Mouse (Mus musculus): ENCODE results near the gene Nuak1.
A peak's percentile ranks its signal among the peaks of the same experiment; 100 is the strongest.
"Not testable (repeated sequence)": the region's sequence is repeated elsewhere in the genome, so short reads cannot be mapped to it uniquely, and the experiment has no call there.

The Nuak1 gene

GRCm38 (mm10) chr10:84440541-84441433 is at the start of gene Nuak1:
Gene Nuak1 (minus strand): TSS chr10:84440597.
- peak; percentile 91 to 95 for DNase-seq

DNA sequence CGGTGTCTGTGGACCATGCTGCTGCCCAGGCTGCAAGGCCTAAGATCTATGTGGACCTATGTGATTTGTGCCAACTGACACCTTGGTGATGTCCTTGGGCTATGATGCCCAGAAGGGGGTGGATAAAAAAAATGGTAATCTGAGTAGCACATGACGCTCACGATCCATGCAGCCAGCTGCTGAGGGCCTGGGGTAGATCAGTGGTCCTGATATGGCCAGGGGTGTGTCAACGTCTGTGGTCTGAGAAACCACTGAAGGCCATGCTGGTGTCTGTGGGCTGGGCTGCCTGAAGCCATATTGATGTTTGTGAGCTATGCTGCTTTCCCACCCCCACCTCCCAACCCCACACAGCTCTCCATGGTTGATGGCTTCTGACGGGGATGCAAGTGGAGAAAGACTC is 49.7 kb upstream of the Nuak1 start:
- no peak for DNase-seq

- DNase-seq = peak; percentile 30 to 53
Measured at GRCm38 (mm10) chr10:84488315-84488714, 47.9 kb upstream of the Nuak1 start.

DNA sequence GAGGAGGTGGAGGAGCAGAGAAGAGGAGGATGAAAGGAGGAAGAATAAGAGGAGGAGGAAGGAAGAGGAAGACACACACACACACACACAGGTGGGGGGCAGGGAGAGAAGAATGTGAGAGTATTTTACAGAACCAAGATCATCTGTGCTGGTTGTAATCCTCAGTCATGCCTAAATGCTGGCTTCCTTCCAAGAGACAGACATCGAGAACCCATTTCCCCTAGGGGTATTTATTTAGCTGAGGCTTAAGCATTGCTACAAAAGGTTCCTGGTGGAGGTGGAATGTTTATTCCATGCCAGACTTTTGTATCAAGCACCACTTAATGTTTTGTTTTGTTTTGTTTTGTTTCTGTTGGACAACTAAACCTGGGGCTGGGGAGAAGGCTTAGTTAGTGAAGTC is 44.3 kb upstream of the Nuak1 start:
- no peak for DNase-seq

DNA sequence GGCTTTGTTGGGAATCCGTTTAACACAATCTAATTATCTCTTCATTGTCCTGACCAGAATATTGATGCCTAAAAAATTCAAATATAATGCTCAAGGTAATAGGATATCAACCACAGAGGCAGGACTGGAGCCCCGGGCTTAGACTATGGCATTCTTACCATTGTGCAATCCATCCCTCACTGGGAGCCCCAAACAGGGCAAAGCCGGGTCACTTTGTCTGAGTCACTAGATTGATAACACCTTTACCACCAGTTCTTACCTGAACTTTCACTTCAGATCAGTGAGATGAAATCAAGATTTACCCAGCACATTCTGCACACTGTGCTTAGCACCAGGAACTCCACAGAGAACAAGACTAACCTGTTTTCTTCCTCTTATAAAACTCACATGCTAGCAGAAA is 43.2 kb upstream of the Nuak1 start:
- no peak for DNase-seq

DNA sequence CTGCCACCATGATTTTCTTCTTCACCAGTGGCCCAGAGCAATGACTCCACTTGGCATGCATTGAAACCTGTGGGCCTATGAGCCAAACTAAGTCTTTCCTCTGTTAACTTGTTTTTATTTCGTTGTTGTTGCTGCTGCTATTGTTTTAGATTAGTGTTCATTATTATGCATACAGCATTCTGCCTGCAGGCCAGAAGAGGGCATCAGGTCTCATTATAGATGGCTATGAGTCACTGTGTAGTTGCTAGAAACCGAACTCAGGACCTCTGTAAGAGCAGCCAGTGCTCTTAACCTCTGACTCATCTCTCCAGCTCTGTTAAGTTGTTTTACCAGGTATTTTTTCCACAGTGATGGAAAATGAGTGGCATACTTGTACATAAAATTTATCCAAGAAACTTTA is 42.7 kb upstream of the Nuak1 start:
- no peak for DNase-seq

DNA sequence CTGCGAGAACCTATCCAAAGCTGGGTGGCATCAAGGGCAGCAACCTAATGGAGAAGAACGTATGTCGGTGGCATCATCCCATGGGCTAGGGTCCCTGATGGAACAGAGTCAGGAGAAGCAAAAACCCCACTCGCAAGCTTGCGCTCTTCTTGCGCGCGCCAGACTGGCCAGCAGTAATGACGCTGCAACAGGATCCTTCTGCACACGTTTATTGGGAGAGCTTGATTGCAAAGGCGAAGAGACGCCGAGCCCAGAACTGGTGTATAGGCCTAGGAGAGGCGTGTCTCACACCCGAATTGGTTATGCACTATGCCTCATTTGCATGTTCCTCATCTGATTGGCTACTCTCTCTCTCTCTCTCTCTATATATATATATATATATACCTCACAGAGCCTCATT is 42.0 kb upstream of the Nuak1 start:
- not testable (repeated sequence) for DNase-seq

DNA sequence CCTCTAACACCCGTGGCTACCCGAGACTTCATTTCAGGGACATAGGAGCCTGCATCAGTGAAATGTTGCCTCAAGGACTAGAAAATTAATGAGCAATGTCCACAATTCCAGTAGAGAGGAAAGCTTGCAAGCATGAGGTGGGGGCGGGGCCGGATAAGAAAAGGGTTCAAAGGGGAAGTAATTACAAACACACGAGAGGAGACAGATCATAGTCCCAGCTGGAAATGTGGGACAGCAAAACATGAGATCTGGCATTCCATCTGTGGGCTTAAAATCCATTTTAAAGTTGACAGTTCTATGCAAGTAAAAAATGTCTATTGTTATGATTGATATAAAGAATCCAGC is 40.9 kb upstream of the Nuak1 start:
- no peak for DNase-seq

- peak in 1 of 2 experiments; percentile 17 for DNase-seq
Measured at GRCm38 (mm10) chr10:84480667-84481326, 40.4 kb upstream of the Nuak1 start.

DNA sequence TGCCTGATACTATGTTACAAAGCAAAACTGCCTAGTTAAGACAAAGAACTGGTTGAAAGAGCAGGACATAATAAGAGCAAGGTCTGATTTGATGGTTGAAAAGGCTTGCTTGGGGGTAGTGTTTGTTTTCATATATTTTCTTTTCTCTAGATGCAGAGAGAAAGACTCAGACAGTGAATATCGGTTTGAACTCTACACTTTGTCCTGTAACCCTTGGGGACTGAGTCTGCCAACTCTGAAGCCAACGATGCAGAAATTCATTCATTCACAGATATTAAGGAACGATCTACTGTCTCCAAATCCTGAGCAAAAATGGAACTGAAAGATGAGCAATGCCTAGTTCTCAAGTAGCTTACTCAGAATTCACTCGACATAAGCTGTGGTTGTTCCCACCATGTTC is 39.7 kb upstream of the Nuak1 start:
- DNase-seq = no peak

- no peak for DNase-seq
Measured at GRCm38 (mm10) chr10:84477613-84478076, 37.2 kb upstream of the Nuak1 start.

DNA sequence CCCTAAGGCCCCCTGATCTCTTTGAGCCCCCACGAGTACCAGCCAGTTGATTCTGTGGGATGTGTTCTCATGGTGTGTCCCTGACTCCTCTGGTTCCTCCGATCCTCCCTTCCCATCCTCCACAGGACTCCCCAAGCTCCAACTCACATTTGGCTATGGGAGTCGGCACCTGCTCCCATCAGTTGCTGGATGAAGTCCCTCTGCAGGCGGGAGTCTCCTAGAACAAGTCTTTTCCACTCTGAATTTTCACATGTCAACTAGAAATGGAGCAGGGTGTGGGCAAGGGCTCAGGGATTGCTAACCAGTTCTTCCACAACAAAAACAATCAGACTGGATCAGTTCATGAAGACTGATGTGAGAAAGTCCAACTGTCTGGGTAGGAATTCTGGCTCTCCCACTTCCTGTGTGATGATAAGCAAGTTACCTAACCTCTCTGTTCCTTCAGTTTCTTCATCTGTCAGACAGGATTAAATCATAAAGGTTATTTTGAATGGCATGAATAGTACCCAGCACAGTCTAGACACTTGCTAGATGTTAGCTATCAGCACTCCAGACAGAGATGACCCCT is 36.7 kb upstream of the Nuak1 start:
- DNase-seq = no peak

GRCm38 (mm10) chr10:84467555-84468164 is 27.3 kb upstream of the Nuak1 start:
- DNase-seq = no peak

GRCm38 (mm10) chr10:84465511-84465910 is 25.1 kb upstream of the Nuak1 start:
- DNase-seq = no peak

DNA sequence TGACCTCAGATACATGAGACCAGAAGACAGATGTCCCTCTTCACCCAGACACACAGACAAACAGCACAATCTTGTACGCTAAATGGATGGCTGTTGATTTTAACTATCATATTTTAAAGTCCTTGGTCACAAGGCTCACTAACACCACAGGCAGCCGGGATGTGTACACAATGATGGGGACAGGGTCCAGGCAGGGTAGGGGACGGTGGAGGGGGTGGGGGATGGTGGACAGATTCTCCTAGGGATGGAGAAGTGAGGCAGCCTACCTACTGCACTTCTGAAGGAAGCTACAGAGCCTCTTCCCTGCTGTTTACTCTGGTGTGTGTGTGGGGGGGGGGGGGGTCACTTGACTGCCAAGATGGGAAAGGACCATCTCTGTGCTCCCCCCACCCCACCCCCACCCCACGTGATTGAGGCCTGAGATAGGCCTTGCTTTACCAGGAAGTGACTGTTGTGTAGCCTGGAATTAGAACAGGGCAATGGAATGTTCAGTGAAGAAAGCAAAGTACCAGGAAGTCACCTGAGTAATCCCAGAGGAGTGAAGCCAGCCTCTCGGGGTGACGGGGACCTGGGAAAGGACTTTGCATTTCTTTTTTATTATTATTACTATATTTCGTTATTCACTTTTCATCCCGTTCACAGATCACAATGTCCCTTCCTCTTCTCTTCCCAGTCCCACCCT is 20.2 kb upstream of the Nuak1 start:
- DNase-seq = no peak

DNA sequence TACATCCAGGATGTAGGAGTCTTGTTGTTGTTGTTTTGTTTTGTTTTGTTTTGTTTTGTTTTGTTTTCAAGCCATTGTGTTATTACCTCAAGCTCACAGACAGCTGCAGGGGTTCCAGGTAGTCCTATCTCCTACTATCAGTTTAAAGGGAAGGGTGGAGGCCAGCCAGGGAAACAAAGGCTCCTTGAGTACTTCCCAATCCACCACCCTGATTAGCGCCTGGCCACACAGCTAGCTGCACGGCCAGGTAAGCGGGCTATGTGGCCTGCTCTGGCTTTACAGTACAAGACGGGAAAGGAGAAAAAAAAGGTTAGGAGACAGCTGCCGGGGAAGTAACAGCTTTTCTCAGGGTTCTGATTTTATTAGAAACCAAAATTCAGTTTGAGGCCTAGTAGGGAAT is 17.7 kb upstream of the Nuak1 start:
- no peak for DNase-seq

DNA sequence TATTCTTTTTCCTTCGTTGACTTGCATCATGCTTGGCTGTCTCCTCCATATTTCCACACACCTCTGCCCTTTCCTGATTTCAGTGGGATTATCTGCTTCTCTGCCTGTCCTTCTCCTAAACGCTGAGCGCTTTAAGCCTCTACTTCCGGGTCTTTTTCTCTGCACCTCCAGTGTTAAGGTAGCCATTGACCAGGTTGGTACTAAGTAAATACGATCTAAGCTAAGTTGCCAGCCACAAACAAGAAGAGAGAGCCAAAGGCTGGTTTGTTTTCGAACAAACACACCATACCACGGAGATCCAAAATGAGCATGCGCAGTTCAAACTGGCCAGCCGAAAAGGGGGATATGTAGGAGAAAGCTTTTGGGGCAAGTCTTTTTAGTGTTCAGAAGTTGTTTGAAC is 17.1 kb upstream of the Nuak1 start:
- DNase-seq = no peak

- DNase-seq = no peak
Measured at GRCm38 (mm10) chr10:84456632-84457320, 16.4 kb upstream of the Nuak1 start.

DNA sequence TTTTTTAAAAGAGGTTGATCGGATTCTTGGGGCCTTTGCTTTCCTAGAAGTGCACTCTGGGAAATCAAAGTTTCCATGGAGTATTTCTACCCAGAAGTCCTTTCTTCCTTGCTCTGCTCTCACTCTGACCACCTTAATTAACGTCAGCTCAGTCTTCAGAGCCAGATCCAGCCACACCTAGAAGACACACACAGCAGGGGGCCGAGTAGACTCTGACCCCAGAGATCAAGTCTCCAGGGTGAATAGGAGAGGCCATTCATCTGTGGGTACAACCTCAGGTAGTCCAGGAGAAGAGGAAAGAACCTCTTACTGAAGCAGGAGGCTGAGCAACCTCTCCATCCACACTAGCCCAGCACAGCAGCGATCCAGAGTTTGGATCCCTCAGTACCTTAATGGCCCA is 11.5 kb upstream of the Nuak1 start:
- no peak for DNase-seq

DNA sequence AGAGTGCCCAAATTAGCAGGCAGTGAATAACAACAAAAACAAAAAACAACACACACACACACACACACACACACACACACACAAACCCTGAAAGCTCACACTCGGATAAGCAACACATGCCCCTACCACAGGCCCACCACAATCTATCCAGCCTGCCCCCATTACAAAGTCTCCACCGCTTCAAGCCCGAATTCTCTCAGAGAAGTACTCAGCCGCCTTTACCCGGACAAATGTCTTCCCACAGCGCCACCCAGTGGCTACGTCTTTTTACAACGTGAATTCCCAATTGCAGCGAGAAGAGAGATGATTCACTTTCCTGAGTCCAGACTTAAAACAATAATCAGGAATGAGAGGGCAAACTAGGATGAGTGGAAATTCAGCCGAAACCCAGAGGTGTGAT is 10.3 kb upstream of the Nuak1 start:
- DNase-seq = peak; percentile 94 to 96

DNA sequence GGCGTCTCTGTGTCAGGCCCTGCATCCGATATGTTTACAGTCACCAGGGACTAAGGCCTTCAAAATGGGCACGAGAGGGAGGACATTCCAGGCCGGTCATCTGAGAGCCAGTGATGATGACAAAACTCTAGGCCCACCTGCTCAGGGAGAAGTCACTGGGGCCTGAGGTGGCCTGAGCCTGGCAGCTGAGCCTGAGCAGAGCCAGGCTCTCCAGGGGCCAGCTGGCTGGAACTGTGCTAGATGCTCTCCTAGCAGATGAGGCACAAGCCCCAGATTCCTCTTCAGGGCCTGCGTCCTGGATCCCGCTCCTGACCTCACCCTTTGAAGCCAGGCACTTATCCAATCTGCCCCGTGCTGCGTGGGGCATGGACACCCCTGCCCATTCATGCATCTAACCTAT is 9.3 kb upstream of the Nuak1 start:
- DNase-seq = peak in 1 of 2 experiments; percentile 20

- no peak for DNase-seq
Measured at GRCm38 (mm10) chr10:84447411-84447821, 7.0 kb upstream of the Nuak1 start.
